Mouse (Mus musculus) forebrain, embryonic 13.5 days (tissue): ENCODE data around the gene Grik4. TPM values are rescaled to one million over a fixed set of nuclear protein-coding genes. Genes with fewer than 3 reads are reported as not detected.

ENCODE experiments used
- ATAC-seq: fragments of 200-750 bp; cut with Nextera tagmentation; 2 replicates; pipeline ENCODE4 v1.8.0; 2017
- H3K27ac ChIP-seq: fragments of 300-500 bp; sonication (generic); 2 replicates; pipeline ENCODE4 v1.5.1; 2015; ENCODE audit warnings: inconsistent platforms, mild to moderate bottlenecking, moderate library complexity
- H3K27me3 ChIP-seq: fragments of 300-500 bp; sonication (generic); 2 replicates; pipeline ENCODE4 v1.6.1; 2015; ENCODE audit warnings: mild to moderate bottlenecking, inconsistent platforms
- H3K36me3 ChIP-seq: fragments of 300-500 bp; sonication (generic); 2 replicates; pipeline ENCODE4 v1.6.1; 2015; ENCODE audit warnings: mild to moderate bottlenecking, inconsistent platforms; ENCODE audit not compliant: poor library complexity, severe bottlenecking
- H3K4me1 ChIP-seq: fragments of 300-500 bp; sonication (generic); 2 replicates; pipeline ENCODE4 v1.6.1; 2015; ENCODE audit warnings: inconsistent platforms
- H3K4me2 ChIP-seq: fragments of 300-500 bp; sonication (generic); 2 replicates; pipeline ENCODE4 v1.6.1; 2015; ENCODE audit warnings: inconsistent platforms, mild to moderate bottlenecking, moderate library complexity
- H3K4me3 ChIP-seq: fragments of 300-500 bp; sonication (generic); 2 replicates; pipeline ENCODE4 v1.5.1; 2015; ENCODE audit warnings: mild to moderate bottlenecking, inconsistent platforms
- H3K9ac ChIP-seq: fragments of 300-500 bp; sonication (generic); 2 replicates; pipeline ENCODE4 v1.6.1; 2015; ENCODE audit warnings: mild to moderate bottlenecking, inconsistent platforms
- H3K9me3 ChIP-seq: fragments of 300-500 bp; sonication (generic); replicated peaks from 2 replicates; pipeline ENCODE4 v1.6.1; 2016; ENCODE audit warnings: inconsistent platforms
- WGBS: fragments of 180-500 bp; shearing (Covaris S2); methylation state at CpG from one replicate; pipeline ENCODE4 v1.1.7; 2015; 5-methylcytosine and 5-hydroxymethylcytosine counted together
- polyA plus RNA-seq: library from polyadenylated mRNA; unstranded; fragments of >200 nt; fragmentation: Nextera tagmentation; extraction: Ambion mirVana; gene quantifications from 2 replicates; pipeline ENCODE4 v1.2.1, GENCODE M21; 2015

Grik4 gene
- polyA plus RNA-seq, 1 experiment from 2014 or later = 2.4 TPM

- H3K4me3 ChIP-seq = no peak overlapping the region
- no peaks in the 10 kb centered on the region for H3K9me3 ChIP-seq
- no peaks in the 10 kb centered on the region for H3K4me1 ChIP-seq
- H3K27ac ChIP-seq = no peak overlapping the region
- WGBS = 83% methylated on average over 3 of the region's 3 CpGs
- no peak for ATAC-seq
- no peak overlapping the region for H3K9ac ChIP-seq
- no peak overlapping the region for H3K4me2 ChIP-seq
- H3K27me3 ChIP-seq = no peaks in the 10 kb centered on the region
- no peaks in the 10 kb centered on the region for H3K36me3 ChIP-seq
Observed at GRCm38 (mm10) chr9:42757012-42757640, 187.2 kb downstream of the Grik4 start.

GRCm38 (mm10) chr9:42754699-42755098, 189.6 kb downstream of the Grik4 start:
- no peaks in the 10 kb centered on the region for H3K36me3 ChIP-seq
- no peak overlapping the region for H3K4me3 ChIP-seq
- no peaks in the 10 kb centered on the region for H3K9me3 ChIP-seq
- H3K9ac ChIP-seq = no peak overlapping the region
- 58% methylated on average over 8 of the region's 8 CpGs for WGBS
- no peak for ATAC-seq
- H3K4me2 ChIP-seq = no peak overlapping the region
- no peaks in the 10 kb centered on the region for H3K4me1 ChIP-seq
- no peaks in the 10 kb centered on the region for H3K27me3 ChIP-seq
- H3K27ac ChIP-seq = no peak overlapping the region

- Histone ChIP-seq H3K9ac (no peak overlapping the region), H3K27me3 (no peaks in the 10 kb centered on the region), H3K4me3 (no peak overlapping the region), H3K4me1 (no peaks in the 10 kb centered on the region), H3K9me3 (no peaks in the 10 kb centered on the region), H3K27ac (no peak overlapping the region), H3K4me2 (no peak overlapping the region), H3K36me3 (no peaks in the 10 kb centered on the region)
- WGBS = 95% methylated on average over 2 of the region's 2 CpGs
- no peak for ATAC-seq
Observed at GRCm38 (mm10) chr9:42751160-42751559, 193.1 kb downstream of the Grik4 start.

- no peaks in the 10 kb centered on the region for H3K36me3 ChIP-seq
- H3K4me2 ChIP-seq = no peak overlapping the region
- no peak overlapping the region for H3K4me3 ChIP-seq
- no peak for ATAC-seq
- H3K4me1 ChIP-seq = no peaks in the 10 kb centered on the region
- 53% methylated on average over 3 of the region's 3 CpGs for WGBS
- no peaks in the 10 kb centered on the region for H3K27me3 ChIP-seq
- no peak overlapping the region for H3K27ac ChIP-seq
- no peaks in the 10 kb centered on the region for H3K9me3 ChIP-seq
- H3K9ac ChIP-seq = no peak overlapping the region
Observed at GRCm38 (mm10) chr9:42750176-42750575, 194.1 kb downstream of the Grik4 start.

GRCm38 (mm10) chr9:42745982-42746381, 198.3 kb downstream of the Grik4 start:
- H3K9ac ChIP-seq = no peak overlapping the region
- H3K4me2 ChIP-seq = no peak overlapping the region
- 89% methylated on average over 8 of the region's 8 CpGs for WGBS
- H3K4me3 ChIP-seq = no peak overlapping the region
- no peaks in the 10 kb centered on the region for H3K4me1 ChIP-seq
- H3K36me3 ChIP-seq = no peaks in the 10 kb centered on the region
- H3K9me3 ChIP-seq = no peaks in the 10 kb centered on the region
- no peak for ATAC-seq
- no peak overlapping the region for H3K27ac ChIP-seq
- H3K27me3 ChIP-seq = no peaks in the 10 kb centered on the region

- Histone ChIP-seq H3K36me3 (no peaks in the 10 kb centered on the region), H3K4me2 (no peak overlapping the region), H3K27ac (no peak overlapping the region), H3K4me3 (no peak overlapping the region), H3K4me1 (no peaks in the 10 kb centered on the region), H3K9me3 (no peaks in the 10 kb centered on the region), H3K27me3 (no peaks in the 10 kb centered on the region), H3K9ac (no peak overlapping the region)
- no peak for ATAC-seq
- WGBS = 82% methylated on average over 5 of the region's 5 CpGs
Observed at GRCm38 (mm10) chr9:42742385-42742784, 201.9 kb downstream of the Grik4 start.

GRCm38 (mm10) chr9:42736697-42737335, 207.5 kb downstream of the Grik4 start:
- H3K27ac ChIP-seq = no peak overlapping the region
- no peaks in the 10 kb centered on the region for H3K27me3 ChIP-seq
- H3K4me3 ChIP-seq = no peak overlapping the region
- 67% methylated on average over 7 of the region's 7 CpGs for WGBS
- H3K4me2 ChIP-seq = no peak overlapping the region
- no peaks in the 10 kb centered on the region for H3K9me3 ChIP-seq
- no peak for ATAC-seq
- no peak overlapping the region for H3K9ac ChIP-seq
- peaks cover 23% of the 10 kb centered on the region for H3K4me1 ChIP-seq
- H3K36me3 ChIP-seq = no peaks in the 10 kb centered on the region

GRCm38 (mm10) chr9:42735086-42735485, 209.2 kb downstream of the Grik4 start:
- Histone ChIP-seq H3K4me1 (peaks cover 23% of the 10 kb centered on the region), H3K9ac (no peak overlapping the region), H3K27me3 (no peaks in the 10 kb centered on the region), H3K4me2 (no peak overlapping the region), H3K9me3 (no peaks in the 10 kb centered on the region), H3K27ac (no peak overlapping the region), H3K36me3 (no peaks in the 10 kb centered on the region), H3K4me3 (no peak overlapping the region)
- WGBS = 78% methylated on average over 5 of the region's 5 CpGs
- ATAC-seq = no peak

GRCm38 (mm10) chr9:42732731-42733318, 211.5 kb downstream of the Grik4 start:
- Histone ChIP-seq H3K36me3 (no peaks in the 10 kb centered on the region), H3K27ac (no peak overlapping the region), H3K4me3 (no peak overlapping the region), H3K9ac (no peak overlapping the region), H3K4me2 (no peak overlapping the region), H3K9me3 (no peaks in the 10 kb centered on the region), H3K27me3 (no peaks in the 10 kb centered on the region), H3K4me1 (peaks cover 30% of the 10 kb centered on the region)
- ATAC-seq = no peak
- WGBS = 55% methylated on average over 9 of the region's 9 CpGs

- H3K4me1 ChIP-seq = peaks cover 23% of the 10 kb centered on the region
- 29% methylated on average over 6 of the region's 6 CpGs for WGBS
- no peak overlapping the region for H3K9ac ChIP-seq
- no peak overlapping the region for H3K4me2 ChIP-seq
- H3K9me3 ChIP-seq = no peaks in the 10 kb centered on the region
- no peak overlapping the region for H3K27ac ChIP-seq
- ATAC-seq = no peak
- H3K36me3 ChIP-seq = no peaks in the 10 kb centered on the region
- no peak overlapping the region for H3K4me3 ChIP-seq
- no peaks in the 10 kb centered on the region for H3K27me3 ChIP-seq
Observed at GRCm38 (mm10) chr9:42728472-42728871, 215.8 kb downstream of the Grik4 start.

GRCm38 (mm10) chr9:42727661-42728060, 216.6 kb downstream of the Grik4 start:
- H3K27ac ChIP-seq = no peak overlapping the region
- H3K36me3 ChIP-seq = no peaks in the 10 kb centered on the region
- peaks cover 18% of the 10 kb centered on the region for H3K4me1 ChIP-seq
- no peak overlapping the region for H3K4me2 ChIP-seq
- H3K9me3 ChIP-seq = no peaks in the 10 kb centered on the region
- no peaks in the 10 kb centered on the region for H3K27me3 ChIP-seq
- H3K4me3 ChIP-seq = no peak overlapping the region
- 89% methylated on average over 6 of the region's 6 CpGs for WGBS
- H3K9ac ChIP-seq = no peak overlapping the region
- no peak for ATAC-seq

GRCm38 (mm10) chr9:42727186-42727585, 217.1 kb downstream of the Grik4 start:
- Histone ChIP-seq H3K27me3 (no peaks in the 10 kb centered on the region), H3K9ac (no peak overlapping the region), H3K36me3 (no peaks in the 10 kb centered on the region), H3K4me3 (no peak overlapping the region), H3K4me1 (peaks cover 14% of the 10 kb centered on the region), H3K4me2 (no peak overlapping the region), H3K27ac (no peak overlapping the region), H3K9me3 (no peaks in the 10 kb centered on the region)
- WGBS = 91% methylated on average over 5 of the region's 5 CpGs
- no peak for ATAC-seq
